Mouse (Mus musculus): ENCODE measurements around the gene Hist1h2ad. TPM values are rescaled to one million over a fixed set of nuclear protein-coding genes. Genes with fewer than 3 reads are reported as not detected.
"Not testable (repeated sequence)": the region's sequence is repeated elsewhere in the genome, so short reads cannot be mapped to it uniquely, and the experiment has no call there.

Gene Hist1h2ad
- polyA plus RNA-seq, 1 experiment from 2014 or later, result 4.2 TPM

DNA sequence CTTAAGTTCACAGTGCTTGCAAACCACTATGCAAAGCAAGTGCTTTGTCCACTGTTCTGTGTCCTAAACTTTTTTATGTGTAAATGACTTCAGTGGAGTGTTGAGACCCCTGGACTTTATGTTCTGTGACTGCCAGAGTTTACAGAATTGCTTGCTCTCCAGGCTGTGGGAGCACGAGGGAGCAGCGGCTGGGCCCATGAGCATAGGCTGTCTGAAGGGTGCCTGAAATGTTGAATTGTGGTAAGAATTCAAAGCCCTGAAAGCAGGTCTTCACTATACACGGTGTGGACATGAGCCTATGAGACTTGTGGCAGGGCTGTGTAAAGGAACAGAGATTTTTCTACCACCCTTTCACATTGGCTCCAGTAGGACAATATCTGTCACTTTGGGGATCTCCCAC, 37.5 kb downstream of the Hist1h2ad start:
- Histone ChIP-seq H3K27ac (ENCODE audit: low read depth) (no peak overlapping the region), H3K27me3 (replicated peaks; ENCODE audit: control insufficient read depth, insufficient read depth, low read length) (no peaks in the 10 kb centered on the region), H3K9me3 (ENCODE audit: control insufficient read depth, low read length) (no peaks in the 10 kb centered on the region), H3K4me3 (ENCODE audit: low read depth, low read length) (no peak overlapping the region), H3K9ac (ENCODE audit: low read length) (no peak overlapping the region), H3K4me1 (replicated peaks; ENCODE audit: control insufficient read depth, insufficient read depth, low read length) (no peaks in the 10 kb centered on the region), H3K36me3 (ENCODE audit: control insufficient read depth, insufficient read depth, low read length) (no peaks in the 10 kb centered on the region), H3K4me2 (ENCODE audit: low read length) (no peak overlapping the region)
- DNase-seq (ENCODE audit: low spot score), result no peak
- ATAC-seq (replicated peaks; ENCODE audit: low FRiP score, low TSS enrichment, low read depth), result no peak
- 85% methylated on average over 3 of the region's 3 CpGs for WGBS

DNA sequence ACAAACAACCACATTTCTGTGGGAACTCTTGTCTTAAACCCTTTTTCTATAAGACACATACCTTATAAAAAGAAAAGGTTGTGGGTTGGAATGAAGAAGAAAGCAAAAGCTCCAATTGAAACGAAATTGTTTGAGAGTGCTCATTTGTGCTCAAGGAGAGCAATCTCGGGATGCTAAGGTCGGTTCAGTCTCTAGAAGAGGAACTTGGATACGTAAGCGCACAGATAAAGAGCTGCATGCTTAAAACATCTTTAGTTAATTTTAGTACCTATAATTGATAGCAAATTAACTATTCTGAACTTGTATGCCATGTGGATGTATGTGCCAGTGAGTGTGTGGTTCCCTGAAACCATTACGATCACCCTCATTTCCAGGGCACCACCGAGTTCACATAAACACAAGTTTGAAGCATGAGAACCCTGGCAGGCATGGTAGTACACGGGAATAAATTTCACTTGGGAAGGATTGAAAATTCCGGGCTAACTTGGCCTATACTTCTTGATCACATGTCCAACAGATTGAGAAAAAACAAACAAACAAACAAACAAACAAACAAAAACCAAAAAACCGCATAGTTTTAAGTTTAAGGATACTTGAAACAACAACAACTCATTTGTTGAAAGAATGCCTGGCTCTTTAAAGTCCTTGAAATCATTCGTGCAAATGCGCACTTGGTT, 46.0 kb downstream of the Hist1h2ad start:
- Histone ChIP-seq H3K9me3 (ENCODE audit: control insufficient read depth, low read length) (no peaks in the 10 kb centered on the region), H3K9ac (ENCODE audit: low read length) (peak overlapping the region; percentile 94), H3K36me3 (ENCODE audit: control insufficient read depth, insufficient read depth, low read length) (no peaks in the 10 kb centered on the region), H3K4me3 (ENCODE audit: low read depth, low read length) (peak overlapping the region; percentile 55), H3K4me2 (ENCODE audit: low read length) (peak overlapping the region; percentile 90), H3K27me3 (replicated peaks; ENCODE audit: control insufficient read depth, insufficient read depth, low read length) (no peaks in the 10 kb centered on the region), H3K27ac (ENCODE audit: low read depth) (peak overlapping the region; percentile 97), H3K4me1 (replicated peaks; ENCODE audit: control insufficient read depth, insufficient read depth, low read length) (no peaks in the 10 kb centered on the region; the same call in 1 of the 2 replicates)
- DNase-seq (ENCODE audit: low spot score) (no peak), ATAC-seq (replicated peaks; ENCODE audit: low FRiP score, low TSS enrichment, low read depth) (no peak)
- WGBS, result 47% methylated on average over 12 of the region's 12 CpGs

DNA sequence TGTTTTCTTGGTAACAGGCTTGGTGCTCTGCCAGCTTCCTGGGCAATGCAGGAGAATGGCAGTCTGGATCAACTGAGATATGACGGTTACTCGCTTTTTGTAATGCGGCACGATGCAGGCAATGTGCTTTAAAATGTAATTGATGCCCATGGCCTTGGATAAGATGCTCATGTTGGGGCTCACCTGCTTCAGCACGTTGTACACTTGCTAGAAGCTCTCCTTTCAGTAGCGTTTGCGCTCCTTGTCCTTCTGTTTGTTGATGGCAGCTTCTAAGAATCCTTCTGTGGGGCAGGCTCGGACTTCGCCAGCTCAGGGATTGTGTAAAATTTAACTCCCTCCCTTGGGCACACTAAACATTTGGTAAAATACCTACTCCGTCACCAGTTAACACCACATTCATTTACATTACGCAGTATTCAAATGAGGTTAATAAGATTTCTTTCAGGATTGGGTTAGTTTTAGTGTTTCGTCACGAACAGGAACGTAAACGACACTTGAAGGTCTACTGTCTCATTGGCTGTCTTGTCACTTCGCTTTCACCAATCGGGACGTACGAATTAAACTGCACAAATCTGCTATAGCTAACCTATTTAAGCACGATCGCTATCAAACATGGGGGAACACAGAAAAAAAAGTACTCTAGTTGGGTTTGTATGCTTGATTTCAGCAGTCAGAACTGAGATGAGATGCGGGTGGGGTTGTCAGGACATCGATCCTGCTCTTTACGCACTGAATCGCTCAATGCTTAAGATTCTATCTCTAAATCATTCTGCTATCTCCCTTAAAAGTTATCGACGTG, 46.8 kb downstream of the Hist1h2ad start, which contains the start of gene Hist1h2be:
Gene Hist1h2be, minus strand, starts transcription at position 392 of the 799 bp plus-strand sequence.
- no peaks in the 10 kb centered on the region for H3K36me3 ChIP-seq (ENCODE audit: control insufficient read depth, insufficient read depth, low read length)
- peak within 1 kb of the TSS; percentile 55 for H3K4me3 ChIP-seq (ENCODE audit: low read depth, low read length)
- no peaks in the 10 kb centered on the region; the same call in 1 of the 2 replicates for H3K4me1 ChIP-seq (replicated peaks; ENCODE audit: control insufficient read depth, insufficient read depth, low read length)
- peak within 1 kb of the TSS; percentile 94 for H3K9ac ChIP-seq (ENCODE audit: low read length)
- ATAC-seq (replicated peaks; ENCODE audit: low FRiP score, low TSS enrichment, low read depth) (peak; percentile 86), DNase-seq (ENCODE audit: low spot score) (peak; percentile 90)
- no peaks in the 10 kb centered on the region for H3K27me3 ChIP-seq (replicated peaks; ENCODE audit: control insufficient read depth, insufficient read depth, low read length)
- H3K4me2 ChIP-seq (ENCODE audit: low read length), result peak within 1 kb of the TSS; percentile 90
- no peaks in the 10 kb centered on the region for H3K9me3 ChIP-seq (ENCODE audit: control insufficient read depth, low read length)
- H3K27ac ChIP-seq (ENCODE audit: low read depth), result peak within 1 kb of the TSS; percentile 97
- WGBS, result under 1% methylated on average over 27 of the region's 27 CpGs

DNA sequence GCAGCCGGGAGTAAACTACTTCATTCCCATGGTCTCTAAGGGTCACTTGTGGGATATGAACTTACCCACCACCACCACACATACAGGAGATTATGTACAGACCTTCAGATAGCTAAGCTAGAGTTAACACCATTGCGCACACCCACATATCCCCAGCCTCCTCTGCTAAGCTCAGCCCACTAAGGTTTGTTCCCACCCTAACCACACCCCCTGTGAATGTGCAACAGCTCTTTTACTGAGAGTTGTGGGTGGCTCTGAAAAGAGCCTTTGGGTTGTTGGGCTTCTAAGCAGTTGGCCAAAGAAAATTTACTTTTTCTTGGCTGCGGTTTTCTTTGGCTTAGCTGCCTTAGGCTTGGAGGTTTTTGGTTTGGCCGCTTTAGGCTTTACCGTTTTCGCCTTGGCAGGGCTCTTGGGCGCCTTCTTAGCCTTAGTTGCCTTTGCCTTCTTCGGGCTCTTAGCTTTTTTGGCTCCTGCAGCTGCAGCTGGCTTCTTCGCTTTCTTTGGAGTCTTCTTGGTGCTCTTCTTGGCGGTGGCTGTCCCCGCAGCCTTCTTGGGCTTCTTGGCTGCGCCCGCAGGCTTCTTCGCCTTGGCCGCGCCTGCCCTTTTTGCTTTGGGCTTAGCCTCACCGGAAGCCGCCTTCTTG, 47.5 kb downstream of the Hist1h2ad start:
- H3K36me3 ChIP-seq (ENCODE audit: control insufficient read depth, insufficient read depth, low read length), result no peaks in the 10 kb centered on the region
- H3K4me3 ChIP-seq (ENCODE audit: low read depth, low read length), result peak overlapping the region; percentile 55
- ATAC-seq (replicated peaks; ENCODE audit: low FRiP score, low TSS enrichment, low read depth) (peak; percentile 88), DNase-seq (ENCODE audit: low spot score) (peak; percentile 88)
- H3K27ac ChIP-seq (ENCODE audit: low read depth), result peak overlapping the region; percentile 97
- H3K9me3 ChIP-seq (ENCODE audit: control insufficient read depth, low read length), result no peaks in the 10 kb centered on the region
- peak overlapping the region; percentile 90 for H3K4me2 ChIP-seq (ENCODE audit: low read length)
- 1% methylated on average over 18 of the region's 18 CpGs for WGBS
- no peaks in the 10 kb centered on the region; the same call in 1 of the 2 replicates for H3K4me1 ChIP-seq (replicated peaks; ENCODE audit: control insufficient read depth, insufficient read depth, low read length)
- no peaks in the 10 kb centered on the region for H3K27me3 ChIP-seq (replicated peaks; ENCODE audit: control insufficient read depth, insufficient read depth, low read length)
- peak overlapping the region; percentile 94 for H3K9ac ChIP-seq (ENCODE audit: low read length)

DNA sequence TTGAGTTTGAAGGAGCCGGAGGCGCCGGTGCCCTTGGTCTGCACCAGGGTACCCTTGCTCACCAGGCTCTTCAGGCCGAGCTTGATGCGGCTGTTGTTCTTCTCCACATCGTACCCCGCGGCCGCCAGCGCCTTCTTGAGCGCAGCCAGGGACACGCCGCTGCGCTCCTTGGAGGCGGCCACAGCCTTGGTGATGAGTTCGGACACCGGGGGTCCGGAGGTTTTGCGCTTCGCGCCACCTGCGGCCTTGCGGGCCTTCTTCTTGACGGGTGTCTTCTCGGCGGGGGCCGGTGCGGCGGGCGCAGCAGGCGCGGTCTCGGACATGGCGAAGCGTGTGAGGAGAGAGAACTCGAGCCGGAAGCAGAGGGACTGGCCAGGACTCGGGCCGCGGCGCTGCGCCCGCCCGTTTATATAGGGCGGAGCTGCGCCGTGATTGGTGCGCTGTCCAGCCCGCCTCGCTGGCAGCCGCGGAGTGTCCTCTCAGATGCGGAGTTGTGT, 48.0 kb downstream of the Hist1h2ad start, which contains the start of gene Hist1h1e:
Gene Hist1h1e, minus strand, starts transcription at position 384 of the 497 bp plus-strand sequence.
- under 1% methylated on average over 53 of the region's 53 CpGs for WGBS
- H3K9me3 ChIP-seq (ENCODE audit: control insufficient read depth, low read length); H3K4me1 ChIP-seq (replicated peaks; ENCODE audit: control insufficient read depth, insufficient read depth, low read length); H3K36me3 ChIP-seq (ENCODE audit: control insufficient read depth, insufficient read depth, low read length); H3K27me3 ChIP-seq (replicated peaks; ENCODE audit: control insufficient read depth, insufficient read depth, low read length): not testable (repeated sequence)
- peak within 1 kb of the TSS; percentile 55 for H3K4me3 ChIP-seq (ENCODE audit: low read depth, low read length)
- H3K4me2 ChIP-seq (ENCODE audit: low read length), result peak within 1 kb of the TSS; percentile 90
- H3K9ac ChIP-seq (ENCODE audit: low read length), result peak within 1 kb of the TSS; percentile 94
- H3K27ac ChIP-seq (ENCODE audit: low read depth), result peak within 1 kb of the TSS; percentile 97
- DNase-seq (ENCODE audit: low spot score), result peak; percentile 97
- ATAC-seq (replicated peaks; ENCODE audit: low FRiP score, low TSS enrichment, low read depth), result peak; percentile 94

DNA sequence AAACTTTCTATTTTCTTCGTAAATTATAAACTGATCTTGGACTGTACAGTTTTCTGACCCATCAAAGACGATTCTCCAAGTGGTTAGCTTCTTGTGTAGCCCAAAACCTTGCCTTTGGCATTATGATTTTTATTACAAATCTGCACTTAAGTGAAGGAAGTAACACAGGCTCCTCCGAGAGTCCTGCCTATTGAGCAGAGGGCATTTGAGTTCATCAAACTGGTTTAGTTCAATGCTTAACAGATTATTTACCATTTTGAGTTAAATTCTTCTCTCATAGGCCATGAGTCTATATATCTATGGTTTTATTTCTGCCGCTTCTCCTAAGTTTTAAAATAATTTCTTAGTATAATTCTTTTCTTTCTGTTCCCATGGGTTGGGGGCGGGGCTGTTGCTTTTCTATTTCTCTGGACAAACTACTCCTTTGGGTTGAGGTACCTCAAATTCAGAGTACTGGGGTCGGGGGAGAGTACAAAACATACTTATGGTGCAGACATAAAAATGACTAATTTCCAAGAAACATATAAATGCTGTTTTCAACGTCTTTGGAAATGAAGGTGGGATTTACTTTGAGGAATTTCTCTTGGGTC, 48.8 kb downstream of the Hist1h2ad start:
- Histone ChIP-seq H3K9ac (ENCODE audit: low read length) (peak overlapping the region; percentile 94), H3K27me3 (replicated peaks; ENCODE audit: control insufficient read depth, insufficient read depth, low read length) (no peaks in the 10 kb centered on the region), H3K27ac (ENCODE audit: low read depth) (peak overlapping the region; percentile 97), H3K36me3 (ENCODE audit: control insufficient read depth, insufficient read depth, low read length) (no peaks in the 10 kb centered on the region), H3K9me3 (ENCODE audit: control insufficient read depth, low read length) (no peaks in the 10 kb centered on the region), H3K4me3 (ENCODE audit: low read depth, low read length) (peak overlapping the region; percentile 55), H3K4me2 (ENCODE audit: low read length) (peak overlapping the region; percentile 90), H3K4me1 (replicated peaks; ENCODE audit: control insufficient read depth, insufficient read depth, low read length) (no peaks in the 10 kb centered on the region; the same call in 1 of the 2 replicates)
- WGBS, result 26% methylated on average over 7 of the region's 7 CpGs
- ATAC-seq (replicated peaks; ENCODE audit: low FRiP score, low TSS enrichment, low read depth) (no peak), DNase-seq (ENCODE audit: low spot score) (no peak)

Data from intestine, embryonic 14.5 days (tissue).